Mouse (Mus musculus): ENCODE results near the gene Gdi1.
"Not testable (repeated sequence)": the region's sequence is repeated elsewhere in the genome, so short reads cannot be mapped to it uniquely, and the experiment has no call there.

Gdi1 gene

GRCm38 (mm10) chrX:74329215-74329671 is 24.4 kb downstream of the Gdi1 start:
- no peak for DNase-seq (ENCODE audit: low spot score)

GRCm38 (mm10) chrX:74330166-74330930 is 25.6 kb downstream of the Gdi1 start:
- no peak for DNase-seq (ENCODE audit: low spot score)

DNA sequence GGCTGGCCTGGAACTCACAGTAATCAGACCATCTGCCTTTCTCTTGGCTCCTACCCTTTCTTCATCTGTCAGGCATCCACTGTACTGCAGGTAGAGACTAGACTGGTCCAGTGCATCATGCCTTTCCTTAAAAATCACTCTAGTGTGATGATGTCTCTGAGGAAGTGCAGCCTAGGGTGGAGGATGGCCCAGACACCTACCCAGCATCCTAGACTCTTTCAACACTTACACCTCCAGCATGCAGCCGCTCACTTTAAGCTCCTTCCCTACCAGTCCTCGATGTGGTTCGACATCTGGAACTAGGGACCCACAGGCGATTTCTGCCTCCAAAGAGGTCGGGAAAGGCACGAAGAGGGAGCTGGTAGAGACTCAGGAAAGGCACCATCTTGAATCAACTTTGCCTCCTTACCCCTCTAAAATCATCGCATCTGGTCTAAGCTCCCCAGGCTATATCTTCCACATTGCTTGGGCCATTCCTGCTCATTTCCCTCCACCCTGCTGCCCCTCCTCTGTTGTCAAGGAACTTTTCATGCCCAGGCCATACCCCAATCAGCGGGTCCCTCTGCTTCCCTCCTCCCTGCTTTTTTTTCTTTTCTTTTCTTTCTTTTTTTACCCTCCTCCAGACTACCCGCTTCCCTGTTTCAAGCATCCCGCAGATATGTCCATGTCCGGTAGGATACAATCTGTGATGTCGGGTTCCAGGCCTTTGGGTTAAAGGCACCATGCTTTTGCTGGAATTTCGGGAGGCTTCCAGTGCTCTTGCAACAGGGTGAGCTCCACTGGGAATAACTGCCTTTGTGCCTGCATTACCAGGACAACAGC is 48.1 kb downstream of the Gdi1 start:
- DNase-seq (ENCODE audit: low spot score): no peak

DNA sequence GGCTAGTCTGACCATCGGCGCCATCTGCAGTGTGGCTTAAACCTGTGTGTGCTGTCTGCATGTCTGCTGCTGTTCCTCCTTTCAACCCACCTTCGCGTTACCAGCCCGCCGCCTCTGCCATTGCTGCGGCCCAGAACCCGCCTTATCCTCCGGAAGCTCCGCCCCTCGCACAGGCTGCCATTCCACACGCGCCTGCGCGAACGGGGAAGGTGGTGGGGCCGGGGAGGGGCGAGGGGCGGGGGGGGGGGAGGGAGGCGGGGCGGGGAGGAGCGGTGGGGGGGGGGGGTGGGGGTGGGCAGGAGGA is 48.6 kb downstream of the Gdi1 start, which contains the start of gene Lage3:
TSS of gene Lage3 (minus strand) at position 152 of the 304 bp plus-strand sequence.
- DNase-seq (ENCODE audit: low spot score): peak; percentile 79

- not testable (repeated sequence) for DNase-seq (ENCODE audit: low spot score)
Measured at GRCm38 (mm10) chrX:74357069-74357468, 52.3 kb downstream of the Gdi1 start.

DNA sequence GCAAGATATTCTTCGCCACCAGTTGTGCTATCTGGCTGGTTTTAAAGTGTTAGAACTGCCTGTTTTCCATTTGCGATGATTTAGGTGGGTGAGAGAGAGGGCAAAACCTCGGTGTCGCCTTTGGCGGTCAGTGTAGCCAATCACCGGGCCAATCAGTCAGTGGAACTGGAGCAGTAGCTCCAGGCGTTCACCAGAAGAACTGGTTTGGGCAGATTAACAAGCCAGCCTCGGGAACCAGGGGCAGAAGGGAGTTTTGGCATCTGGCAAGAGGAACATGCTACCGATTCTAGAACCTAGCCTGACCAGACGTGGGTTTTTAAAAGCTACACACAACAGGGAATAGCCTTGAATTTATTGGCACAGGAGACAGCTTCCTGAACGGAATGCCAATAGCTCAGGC is 54.4 kb downstream of the Gdi1 start:
- peak; percentile 58 for DNase-seq (ENCODE audit: low spot score)

Data from urinary bladder, postnatal 14 days (tissue).